Mouse (Mus musculus) gastrocnemius, adult 8-10 months (tissue): Measurements from ENCODE around the gene Specc1. TPM values are rescaled to one million over a fixed set of nuclear protein-coding genes. Genes with fewer than 3 reads are reported as not detected.
A peak's percentile ranks its signal among the peaks of the same experiment; 100 is the strongest.

Experiments used
- DNase-seq, 2 experiments: peaks; one replicate each; pipeline ENCODE4 v3.0.0; 2022; ENCODE audit warnings: low spot score in 2 of 2
- total RNA-seq, 4 experiments: library from RNA; stranded (reverse); gene quantifications; 2 replicates each; pipeline ENCODE4 v1.2.4; 2022

Specc1 gene
- total RNA-seq, 4 experiments from 2014 or later = 1.5 to 2.7 (median 1.7) TPM

DNA sequence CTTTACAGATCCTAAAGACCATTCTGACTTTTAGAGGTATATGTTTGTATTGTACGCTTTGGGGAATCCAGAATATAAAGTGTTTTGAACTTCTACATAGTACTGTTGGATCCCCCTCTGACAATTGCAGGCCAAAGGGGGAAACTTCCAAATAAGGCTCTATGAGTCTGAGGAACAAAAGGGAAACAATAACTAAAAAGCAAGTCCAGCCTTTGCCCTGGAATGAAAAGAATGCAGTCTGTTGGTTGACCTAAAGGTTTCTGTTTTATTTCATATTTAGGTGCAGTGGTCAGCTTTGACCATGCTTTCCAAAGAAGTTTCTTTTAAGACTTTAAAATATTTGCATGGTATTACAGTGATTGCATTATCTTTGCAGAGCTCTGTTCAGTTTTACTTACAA is 130.5 kb downstream of the Specc1 start:
- no peak for DNase-seq

DNA sequence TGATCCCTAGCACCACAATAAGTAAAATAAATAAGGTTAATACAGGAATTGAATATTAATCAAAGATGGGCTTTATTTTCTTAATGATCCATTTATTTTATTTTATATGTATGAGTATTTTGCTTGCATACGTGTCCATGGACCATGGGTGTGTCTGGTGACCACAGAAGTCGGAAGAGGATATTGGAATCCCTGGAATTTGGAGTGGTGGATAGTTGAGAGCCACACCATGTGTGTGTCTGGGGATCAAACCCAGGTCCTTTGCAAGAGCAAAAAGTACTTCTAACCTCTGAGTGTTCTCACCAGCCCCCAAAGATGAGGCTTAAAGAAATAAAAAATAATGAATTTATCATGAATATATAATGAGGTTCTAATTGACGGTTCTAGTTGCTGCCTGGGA is 132.1 kb downstream of the Specc1 start:
- no peak for DNase-seq

DNA sequence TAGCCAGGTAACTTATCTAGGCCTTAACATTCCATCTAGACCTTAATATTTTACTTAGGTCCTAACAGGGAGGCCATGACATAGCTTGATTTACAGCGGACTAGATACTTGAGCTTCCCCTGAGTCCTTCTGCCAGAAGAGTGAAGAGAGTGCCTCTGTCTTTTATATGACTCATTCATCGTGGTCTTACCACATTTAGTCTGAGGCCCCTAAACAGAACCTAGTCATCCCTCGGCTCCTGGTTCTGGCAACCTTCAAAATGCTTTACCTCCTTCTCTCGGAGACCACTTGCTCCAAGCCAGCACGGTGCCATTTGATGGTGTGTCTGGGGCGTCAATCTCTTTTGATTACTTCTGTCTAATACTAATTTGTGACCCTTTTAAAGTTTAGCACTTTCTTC is 133.8 kb downstream of the Specc1 start:
- no peak for DNase-seq

DNA sequence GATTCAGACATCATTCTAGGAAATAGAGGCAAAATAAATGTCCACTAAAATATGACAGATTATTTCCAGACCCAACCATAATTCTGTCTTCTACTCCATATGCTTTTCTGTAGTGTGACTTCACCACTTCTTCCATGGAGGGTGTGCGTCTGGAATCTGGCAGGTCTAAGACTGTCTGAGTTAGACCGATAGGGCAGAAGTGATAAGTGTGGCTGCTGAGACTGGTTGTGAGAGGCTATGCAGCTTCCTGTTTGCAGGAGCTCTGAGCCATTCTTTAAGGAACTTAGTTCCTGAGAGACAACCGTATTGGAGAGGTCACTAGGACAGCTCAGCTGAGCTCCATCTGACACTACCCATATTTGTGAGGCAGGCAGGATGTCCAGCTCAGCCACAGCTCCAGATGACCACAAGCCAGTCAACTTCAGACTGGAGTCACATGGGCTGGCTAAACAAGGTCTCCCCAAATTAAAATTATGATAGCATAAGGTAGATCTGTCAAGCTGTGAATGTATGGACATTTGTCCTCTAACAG is 146.9 kb downstream of the Specc1 start:
- no peak for DNase-seq

DNA sequence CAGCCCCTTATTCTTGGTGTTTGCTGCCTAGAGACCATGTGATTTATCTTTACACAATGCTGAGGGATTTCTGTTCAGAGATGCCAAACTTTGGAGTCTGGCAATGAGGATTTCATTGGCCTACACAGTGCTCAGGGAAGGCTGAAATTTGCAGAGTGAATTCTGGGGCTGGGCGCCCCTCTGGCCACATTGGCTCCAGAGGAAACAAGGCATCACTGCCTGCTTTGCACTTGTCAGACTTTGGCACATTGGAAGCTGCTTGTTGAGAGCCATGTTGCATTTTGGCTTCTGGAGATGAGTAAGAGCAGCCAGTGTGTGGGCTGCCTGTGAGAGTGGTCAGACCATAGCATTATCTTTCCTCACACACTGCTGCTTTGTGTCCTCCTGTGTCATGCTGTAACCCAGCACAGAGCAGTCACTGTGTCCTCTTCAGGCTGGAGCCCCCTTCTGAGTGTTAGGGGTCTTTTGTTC is 149.9 kb downstream of the Specc1 start:
- no peak for DNase-seq

DNA sequence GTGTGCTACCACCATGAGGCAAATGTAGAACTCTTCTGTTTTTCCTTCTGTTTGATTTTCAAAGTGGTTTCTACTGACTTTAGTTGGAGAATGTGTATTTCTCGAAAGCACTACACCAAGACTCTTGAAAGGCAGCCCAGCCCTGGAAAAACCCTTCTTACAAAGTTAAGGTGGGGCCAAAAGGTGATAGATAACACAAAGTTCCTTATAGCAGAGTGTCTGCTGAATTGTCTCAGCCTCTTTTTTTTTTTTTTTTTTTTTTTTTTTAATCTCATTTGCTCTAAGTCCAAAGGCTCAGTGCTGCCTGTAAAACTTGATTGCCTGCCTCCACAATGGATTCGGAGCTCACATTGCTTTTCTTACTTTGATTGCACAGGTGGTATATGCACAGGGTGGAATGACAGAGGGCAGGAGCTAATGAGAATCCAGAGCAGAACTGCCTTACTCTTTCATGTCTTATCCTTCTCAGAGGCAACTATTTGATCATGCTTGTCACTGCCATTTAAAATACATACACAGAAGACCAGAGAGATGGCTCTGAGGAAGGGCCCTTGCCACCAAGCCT is 150.8 kb downstream of the Specc1 start:
- no peak for DNase-seq

DNA sequence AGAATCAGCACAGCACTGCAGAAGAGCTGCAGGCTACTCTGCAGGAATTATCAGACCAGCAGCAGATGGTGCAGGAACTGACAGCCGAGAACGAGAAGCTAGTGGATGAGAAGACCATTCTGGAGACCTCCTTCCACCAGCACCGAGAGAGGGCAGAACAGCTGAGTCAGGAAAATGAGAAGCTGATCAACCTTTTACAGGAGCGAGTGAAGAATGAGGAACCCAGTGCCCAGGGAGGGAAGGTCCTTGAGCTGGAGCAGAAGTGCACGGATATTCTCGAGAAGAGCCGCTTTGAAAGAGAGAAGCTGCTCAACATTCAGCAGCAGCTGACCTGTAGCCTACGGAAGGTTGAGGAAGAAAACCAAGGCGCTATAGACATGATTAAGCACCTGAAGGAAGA is 162.0 kb downstream of the Specc1 start:
- DNase-seq = no peak

DNA sequence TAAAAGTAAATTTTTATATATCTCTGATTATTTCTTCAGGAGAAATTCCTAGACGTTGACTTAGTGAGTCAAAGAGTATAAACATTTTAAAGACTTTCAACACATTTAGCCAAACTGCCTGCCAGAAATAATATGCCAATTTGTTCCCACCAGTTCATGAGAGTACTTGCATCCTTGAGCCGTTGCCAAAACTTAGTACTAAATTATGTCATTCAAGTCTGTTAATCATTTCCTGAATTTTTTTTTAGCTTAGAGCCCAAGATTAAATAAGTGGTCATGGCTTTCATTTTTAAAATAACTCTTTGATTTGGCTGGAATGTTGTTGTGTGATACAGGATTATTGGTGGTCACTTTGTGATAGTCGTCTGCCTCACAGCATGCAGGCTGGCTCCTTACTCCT is 163.3 kb downstream of the Specc1 start:
- DNase-seq = no peak

DNA sequence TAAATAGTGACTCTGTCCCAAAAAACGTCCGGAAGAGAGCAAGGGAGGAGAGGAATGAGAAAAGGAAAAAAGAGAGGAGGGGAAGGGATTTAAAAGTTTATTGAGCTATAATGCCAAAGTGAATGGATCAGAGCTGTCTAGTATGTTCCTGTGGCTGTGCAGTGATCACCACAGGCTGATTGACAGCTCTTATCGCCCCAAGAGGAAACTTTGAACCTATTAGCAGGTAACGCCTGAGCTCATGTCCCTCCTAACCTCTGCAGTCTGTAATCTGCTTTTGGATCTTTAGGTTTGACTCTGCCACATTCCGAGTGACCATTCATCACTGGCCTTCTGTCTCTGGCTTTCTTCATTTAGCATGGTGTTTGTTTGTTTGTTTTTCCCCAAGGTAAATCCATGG is 164.8 kb downstream of the Specc1 start:
- no peak for DNase-seq

DNA sequence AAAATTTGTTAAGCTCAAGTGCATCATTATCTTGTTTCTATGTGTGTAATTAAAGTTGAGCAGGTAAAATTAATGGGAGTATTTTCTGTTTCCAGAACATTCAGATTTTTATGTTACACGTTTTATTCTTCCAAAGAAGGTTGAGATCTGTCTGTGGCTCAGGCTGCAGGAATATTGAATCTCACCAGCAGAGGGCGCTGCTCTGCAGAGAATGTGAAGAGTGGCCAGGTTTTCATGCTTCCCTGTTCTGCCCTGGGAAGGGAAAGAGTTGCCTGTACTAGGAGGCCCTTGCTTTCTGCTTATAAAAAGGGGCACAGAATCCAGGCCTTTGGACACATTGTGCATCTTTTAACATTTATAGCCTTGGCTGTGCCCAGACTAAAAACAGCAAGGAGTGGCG is 171.1 kb downstream of the Specc1 start:
- peak; percentile 54 to 68 for DNase-seq

DNA sequence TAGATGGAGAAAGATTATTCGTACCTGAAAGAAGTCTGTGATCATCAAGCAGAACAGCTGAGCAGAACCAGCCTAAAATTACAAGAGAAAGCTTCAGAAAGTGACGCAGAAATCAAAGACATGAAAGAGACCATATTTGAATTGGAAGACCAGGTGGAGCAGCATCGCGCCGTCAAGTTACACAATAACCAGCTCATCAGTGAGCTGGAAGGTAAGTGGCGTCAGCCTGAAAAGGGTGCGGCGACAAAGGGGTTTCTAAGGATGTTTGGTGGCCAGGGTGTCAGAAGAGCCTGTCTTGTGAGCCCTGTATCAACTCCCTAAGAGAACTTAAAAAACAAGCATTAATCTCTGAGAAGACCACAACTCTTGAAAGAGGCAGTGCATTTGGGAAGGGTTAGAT is 171.6 kb downstream of the Specc1 start:
- no peak for DNase-seq

DNA sequence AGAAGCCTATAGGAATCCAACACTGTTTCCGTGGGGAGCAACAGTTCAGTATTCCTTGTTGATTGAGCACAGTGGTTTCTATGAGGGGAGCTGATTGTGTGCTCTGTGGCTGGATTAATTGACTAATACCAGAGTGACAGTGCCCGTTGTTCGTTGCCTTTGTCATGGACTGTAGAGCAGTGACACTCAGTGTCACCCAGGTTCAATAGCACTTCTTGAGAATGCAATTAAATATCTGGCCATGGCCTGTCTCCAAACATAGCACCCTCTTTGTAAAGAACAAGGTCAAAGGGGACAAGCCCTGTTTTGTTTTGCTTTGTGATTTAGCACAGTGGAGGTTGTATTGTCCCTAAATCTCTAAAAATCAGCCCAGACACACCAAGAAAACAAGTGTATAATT is 173.6 kb downstream of the Specc1 start:
- DNase-seq = no peak

DNA sequence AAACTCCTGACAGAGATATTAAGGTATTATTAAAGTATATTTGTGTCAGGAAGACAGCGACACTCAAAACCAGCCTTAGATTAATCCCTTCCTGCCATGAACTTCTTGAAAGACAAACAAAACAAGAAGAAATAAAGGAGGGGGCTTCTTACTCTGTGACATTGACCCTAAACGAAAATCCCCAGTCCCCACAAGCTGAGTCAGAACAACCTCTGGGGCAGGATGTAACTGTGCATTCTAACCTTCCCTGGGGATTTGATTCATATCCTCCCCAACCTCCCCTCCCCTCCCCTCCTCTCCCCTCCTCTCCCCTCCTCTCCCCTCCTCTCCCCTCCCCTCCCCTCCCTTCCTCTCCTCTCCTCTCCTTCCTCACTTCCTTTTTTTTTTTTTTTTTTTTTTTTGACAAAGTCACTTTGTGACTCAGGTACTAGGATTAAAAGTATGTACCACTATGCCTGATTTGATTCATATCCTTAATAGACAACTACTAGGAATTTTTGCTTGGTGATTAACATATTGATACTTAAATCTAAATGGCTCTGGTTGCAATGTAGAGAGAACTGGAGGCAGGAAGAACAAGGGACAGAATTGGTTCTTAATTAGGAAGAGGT is 174.2 kb downstream of the Specc1 start:
- no peak for DNase-seq

DNA sequence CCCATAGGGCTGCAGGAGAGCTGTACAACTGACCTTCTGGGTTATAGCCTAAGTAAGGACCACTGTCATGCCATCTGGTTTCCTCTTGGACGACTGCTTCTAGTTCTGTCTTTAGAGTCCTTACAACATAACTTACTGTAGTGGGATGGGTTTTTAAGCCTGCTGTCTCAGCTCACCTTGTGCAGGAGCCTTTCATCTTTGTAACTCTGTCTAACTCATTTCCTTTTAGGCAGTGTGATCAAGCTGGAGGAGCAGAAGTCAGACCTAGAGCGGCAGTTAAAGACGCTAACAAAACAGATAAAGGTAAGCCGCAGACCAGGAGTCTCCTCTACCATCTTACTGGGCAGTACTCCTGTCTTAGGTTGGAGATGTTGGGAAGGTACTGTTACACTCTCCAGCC is 175.0 kb downstream of the Specc1 start:
- no peak for DNase-seq

DNA sequence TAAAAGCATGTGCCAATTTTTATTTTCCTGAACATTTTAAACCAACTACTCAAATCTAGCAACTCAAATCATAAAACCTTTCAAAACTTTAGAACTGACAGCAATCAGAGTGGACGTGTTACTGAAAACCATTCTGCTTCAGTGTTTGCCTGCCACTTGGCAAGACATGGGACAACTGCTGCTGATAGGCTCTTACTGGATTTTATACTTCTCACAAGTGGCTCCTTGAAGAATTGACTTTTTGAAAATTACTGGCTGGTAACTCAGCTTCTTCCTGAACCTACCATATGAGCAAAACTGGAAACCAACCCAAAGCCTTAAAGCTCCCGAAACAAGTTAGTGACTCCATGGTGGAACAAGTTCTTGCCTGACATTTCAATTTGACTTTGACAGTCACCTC is 177.6 kb downstream of the Specc1 start:
- no peak for DNase-seq

DNA sequence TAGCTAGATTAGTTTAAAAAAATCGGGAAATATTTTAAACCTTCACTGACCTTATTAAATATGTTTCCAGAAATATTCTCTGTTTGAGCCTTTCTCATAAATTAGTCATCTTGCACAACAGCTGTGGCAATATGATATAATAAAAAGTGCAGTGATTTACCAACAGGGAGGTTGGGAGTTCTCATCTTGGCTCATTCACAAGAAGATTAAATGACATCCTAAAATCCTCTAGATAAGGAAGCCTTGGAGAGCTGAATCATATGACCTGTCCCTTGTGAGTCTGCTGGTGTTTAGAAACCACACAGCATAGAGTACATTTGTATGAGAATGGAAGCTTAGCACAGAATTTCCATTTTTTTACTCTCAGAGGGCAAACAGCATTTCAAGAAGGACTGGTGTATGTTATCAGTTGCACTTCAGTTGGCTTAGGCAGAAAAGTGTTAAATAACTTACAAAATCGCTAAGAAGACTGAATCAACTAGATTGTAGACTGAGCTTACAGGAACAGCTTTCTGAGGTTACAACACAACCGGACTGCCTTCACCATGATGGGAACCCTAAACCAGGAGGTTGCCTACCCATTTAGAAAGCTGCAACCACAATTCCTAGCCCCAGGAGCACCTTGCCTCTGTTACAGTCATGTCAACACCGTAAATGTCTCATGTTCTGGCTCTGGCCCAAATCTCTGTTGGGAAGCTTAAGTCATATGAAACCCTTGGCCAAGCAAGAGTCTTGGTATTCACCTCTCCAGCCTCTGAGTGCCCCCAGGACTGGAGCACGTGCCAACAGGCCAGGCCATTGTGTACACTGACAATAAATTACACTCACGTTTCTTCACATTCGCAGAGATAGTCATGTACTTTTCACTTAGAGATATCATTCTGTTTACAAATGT is 188.9 kb downstream of the Specc1 start:
- no peak for DNase-seq

DNA sequence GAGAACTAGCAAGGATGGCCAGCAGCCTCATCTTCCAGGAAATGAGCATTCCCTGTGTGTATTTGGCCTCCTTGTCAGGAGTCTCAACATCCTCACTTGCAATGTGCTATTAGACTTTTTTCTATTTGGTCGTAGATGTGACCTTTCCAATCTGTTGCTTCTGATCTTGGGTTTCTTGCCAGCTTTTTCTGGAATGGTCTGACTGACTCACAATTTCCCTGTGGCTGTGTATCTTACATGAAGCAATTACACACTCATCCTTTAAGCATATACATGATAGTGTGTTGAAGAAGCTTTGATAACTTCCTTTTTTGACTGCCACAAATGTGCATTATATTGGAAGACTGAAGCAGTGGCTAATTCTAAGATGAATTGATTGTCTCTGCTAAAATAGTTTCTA is 190.1 kb downstream of the Specc1 start:
- no peak for DNase-seq

DNA sequence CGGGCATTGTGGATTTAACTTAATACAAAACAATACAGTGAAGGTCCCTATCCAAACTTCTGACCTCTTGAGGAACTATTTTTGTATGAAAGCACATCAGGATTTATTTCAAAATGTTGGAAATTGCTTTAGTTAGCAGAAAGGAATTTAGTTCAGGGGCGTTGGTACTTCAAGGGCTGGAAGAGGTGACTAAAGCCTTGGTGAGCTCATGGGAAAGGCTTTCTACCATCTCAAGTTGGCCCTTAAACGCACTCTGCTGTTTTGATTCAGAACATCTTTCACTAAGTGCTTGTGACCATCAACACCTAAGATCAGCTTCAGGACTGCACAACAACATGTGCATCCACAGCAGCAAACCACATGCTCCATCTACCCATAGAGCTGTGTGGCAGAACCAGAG is 191.5 kb downstream of the Specc1 start:
- no peak for DNase-seq

DNA sequence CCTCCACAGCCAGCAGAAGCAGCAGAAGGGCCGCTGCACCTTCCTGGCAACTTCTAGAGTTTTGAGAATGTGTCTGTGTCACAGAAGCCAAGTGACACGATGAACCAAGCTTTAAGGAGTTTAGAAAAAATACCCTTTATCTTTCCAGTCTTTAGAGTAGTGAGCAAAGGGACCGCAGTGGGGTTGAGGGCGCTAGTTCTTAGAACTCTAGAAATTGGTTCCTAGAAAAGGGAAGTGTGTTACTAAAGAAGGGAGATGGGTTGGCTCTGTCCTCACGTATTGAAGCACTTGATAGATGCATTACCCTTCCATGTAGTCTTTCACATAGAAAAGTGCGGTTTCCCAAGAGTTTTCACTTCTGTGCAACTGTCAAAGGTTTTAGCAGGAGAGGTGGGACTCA is 191.9 kb downstream of the Specc1 start:
- DNase-seq = no peak

DNA sequence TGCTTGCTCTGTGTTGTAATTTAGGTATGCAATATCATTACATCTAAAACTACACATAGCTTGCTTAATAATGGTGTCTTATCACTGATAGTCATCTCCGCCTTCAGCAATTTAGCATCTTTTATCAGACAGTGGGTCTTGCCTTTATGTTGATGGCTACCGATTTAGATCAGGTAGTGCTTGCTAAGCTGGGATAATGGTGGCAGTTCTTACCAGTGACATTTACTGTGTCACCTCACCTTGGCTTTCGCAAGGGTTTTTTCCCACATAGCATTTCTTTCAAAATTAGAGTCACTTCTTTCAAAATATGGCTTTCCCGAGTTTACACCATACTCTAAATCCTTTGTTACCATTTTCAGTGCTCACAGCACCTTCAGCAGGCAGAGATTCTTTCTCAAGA is 196.5 kb downstream of the Specc1 start:
- no peak for DNase-seq

DNA sequence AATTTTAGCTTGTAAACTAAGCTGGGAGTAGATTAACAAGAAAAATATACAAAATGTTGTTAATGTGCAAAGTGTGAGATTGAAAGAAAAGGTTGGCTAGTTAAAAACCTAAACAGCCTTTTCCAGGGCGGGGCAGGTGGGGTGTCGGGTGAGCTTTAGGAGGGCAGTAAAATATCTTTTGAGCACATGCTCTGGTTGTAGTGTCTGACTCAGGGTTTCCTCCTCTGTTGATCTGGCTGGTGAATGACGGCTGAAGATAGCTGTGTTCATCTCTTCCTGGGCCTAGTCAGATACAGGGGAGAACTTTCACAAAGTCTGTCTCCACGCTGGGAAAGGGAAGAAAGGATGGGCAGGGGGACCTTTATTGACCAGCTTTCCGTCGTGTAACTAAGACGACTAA is 203.2 kb downstream of the Specc1 start:
- DNase-seq = no peak

DNA sequence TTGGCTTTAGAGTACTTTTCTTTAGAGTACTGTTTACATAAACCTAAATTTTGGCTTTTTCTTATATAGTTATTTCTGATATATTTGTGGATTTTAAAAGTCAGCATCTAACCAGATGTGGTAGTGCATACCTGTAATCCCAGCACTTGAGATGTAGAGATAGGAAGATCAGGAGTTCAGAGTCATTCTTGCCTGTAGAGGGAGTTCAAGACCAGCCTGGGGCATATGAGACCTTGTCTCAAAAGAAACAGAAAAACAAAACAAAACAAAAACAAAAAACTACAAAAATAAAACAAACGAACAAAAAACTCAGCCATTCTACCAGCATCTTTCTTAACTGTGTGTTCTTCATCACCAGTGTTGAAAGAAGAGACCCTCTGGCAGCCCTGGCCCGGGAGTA is 204.9 kb downstream of the Specc1 start:
- no peak for DNase-seq
